In genomic region chr3:153691537-153691936, GRCm38 (mm10) we compare ENCODE assay signal across 18 mouse cellular contexts. TPM values are rescaled to one million over a fixed set of nuclear protein-coding genes. Genes with fewer than 3 reads are reported as not detected.
A peak's percentile ranks its signal among the peaks of the same experiment; 100 is the strongest.
DNase-seq lines count a peak whose midpoint lies in the region; ATAC-seq and TF ChIP-seq lines count a peak whose summit lies in the region.
"Had no signal": no experiment of that assay in that cellular context is flagged by ENCODE, and none has a peak within 500 bp of the region (broad histone marks: within the 10 kb centered on the region; RNA-seq: fewer than 3 reads in every experiment).

No protein-coding gene starts in this region.

- intact Hi-C loops in heart, postnatal 36 days (cut with DNase I) = no loop called here

- no peak for TF ChIP-seq EP300 in stomach, postnatal 0 days (optimal IDR thresholded peaks at IDR 0.05)

- 7% methylated on average over 4 of the region's 4 CpGs for WGBS in heart, embryonic 12.5 days
- WGBS in stomach, embryonic 15.5 days = 35% methylated on average over 4 of the region's 4 CpGs
- 47% methylated on average over 4 of the region's 4 CpGs for WGBS in stomach, postnatal 0 days

- 0 out of 2 replicates have a peak overlapping the region, but pooled peaks have one; percentile 47 for H3K27ac ChIP-seq in heart, embryonic 12.5 days (ENCODE audit: poor library complexity, severe bottlenecking)
- H3K27ac ChIP-seq in stomach, embryonic 15.5 days = no peak overlapping the region
- H3K27ac ChIP-seq in stomach, postnatal 0 days (replicated peaks) = no peak overlapping the region
- H3K27ac ChIP-seq: hindbrain, embryonic 14.5 days; midbrain, embryonic 13.5 days; neural tube, embryonic 12.5 days had no signal

- H3K4me3 ChIP-seq in heart, embryonic 12.5 days = no peak overlapping the region
- H3K4me3 ChIP-seq in stomach, embryonic 15.5 days (replicated peaks) = no peak overlapping the region
- H3K4me3 ChIP-seq in stomach, postnatal 0 days (ENCODE audit: low read depth, low read length) = no peak overlapping the region
- H3K4me3 ChIP-seq: limb, embryonic 12.5 days; midbrain, embryonic 13.5 days; neural tube, embryonic 12.5 days had no signal

- peaks cover 54% of the 10 kb centered on the region for H3K4me1 ChIP-seq in heart, embryonic 12.5 days (replicated peaks)
- peaks cover 16% of the 10 kb centered on the region for H3K4me1 ChIP-seq in stomach, embryonic 15.5 days
- H3K4me1 ChIP-seq in stomach, postnatal 0 days (replicated peaks; ENCODE audit: control insufficient read depth, insufficient read depth) = no peaks in the 10 kb centered on the region

- no peak for TF ChIP-seq CTCF in stomach, postnatal 0 days (IDR thresholded peaks at IDR 0.05; ENCODE audit: low read depth)

- peak overlapping the region; percentile 16; the same call in 1 of the 2 replicates for H3K4me2 ChIP-seq in heart, embryonic 12.5 days
- no peak overlapping the region for H3K4me2 ChIP-seq in stomach, embryonic 15.5 days
- no peak overlapping the region for H3K4me2 ChIP-seq in stomach, postnatal 0 days (replicated peaks; ENCODE audit: low read depth)
- H3K4me2 ChIP-seq: hindbrain, embryonic 14.5 days; midbrain, embryonic 13.5 days; neural tube, embryonic 12.5 days had no signal

- H3K9me3 ChIP-seq in heart, embryonic 12.5 days (replicated peaks) = no peaks in the 10 kb centered on the region
- no peaks in the 10 kb centered on the region for H3K9me3 ChIP-seq in stomach, embryonic 15.5 days
- no peaks in the 10 kb centered on the region for H3K9me3 ChIP-seq in stomach, postnatal 0 days (ENCODE audit: control insufficient read depth, low read length)
- H3K9me3 ChIP-seq: limb, embryonic 12.5 days; midbrain, embryonic 13.5 days; neural tube, embryonic 12.5 days had no signal

- ATAC-seq in heart, embryonic 12.5 days (ENCODE audit: insufficient number of reproducible peaks, low FRiP score) = peak; percentile 71
- ATAC-seq in stomach, embryonic 15.5 days (ENCODE audit: insufficient read depth, low FRiP score, low read depth) = peak; percentile 56; the same call in 1 of the 2 replicates
- no peak for ATAC-seq in stomach, postnatal 0 days (ENCODE audit: low FRiP score, low TSS enrichment)
- ATAC-seq: forebrain, embryonic 16.5 days; midbrain, embryonic 13.5 days had no signal

- DNase-seq in heart, postnatal 36 days = no peak
- DNase-seq in stomach, postnatal 0 days (ENCODE audit: low spot score) = no peak
- DNase-seq in liver = peak; percentile 79
- DNase-seq in spleen, postnatal 10 days (ENCODE audit: low spot score in 2 of 2) = no peak
- no peak for DNase-seq in right cerebral cortex, postnatal 4 days
- no peak for DNase-seq in thymus, postnatal 4 days
- DNase-seq: cerebellum, adult 8-10 months; gastrocnemius, postnatal 25 days; layer of hippocampus, postnatal 36 days; lung, postnatal 14 days; spleen, adult 18-20 months had no signal

- H3K9ac ChIP-seq in heart, embryonic 12.5 days = no peak overlapping the region
- H3K9ac ChIP-seq in stomach, embryonic 15.5 days = no peak overlapping the region
- no peak overlapping the region for H3K9ac ChIP-seq in stomach, postnatal 0 days (ENCODE audit: low read length)
- H3K9ac ChIP-seq: hindbrain, embryonic 14.5 days; limb, embryonic 12.5 days; midbrain, embryonic 13.5 days; neural tube, embryonic 12.5 days had no signal

- H3K36me3 ChIP-seq in heart, embryonic 12.5 days = no peaks in the 10 kb centered on the region
- H3K36me3 ChIP-seq in stomach, embryonic 15.5 days = no peaks in the 10 kb centered on the region
- no peaks in the 10 kb centered on the region for H3K36me3 ChIP-seq in stomach, postnatal 0 days (ENCODE audit: control insufficient read depth, insufficient read depth, low read length)
- H3K36me3 ChIP-seq: limb, embryonic 12.5 days; midbrain, embryonic 13.5 days; neural tube, embryonic 12.5 days had no signal

- no peaks in the 10 kb centered on the region for H3K27me3 ChIP-seq in heart, embryonic 12.5 days (replicated peaks)
- H3K27me3 ChIP-seq in stomach, embryonic 15.5 days (replicated peaks) = no peaks in the 10 kb centered on the region
- H3K27me3 ChIP-seq in stomach, postnatal 0 days (ENCODE audit: control insufficient read depth, insufficient read depth, low read length) = no peaks in the 10 kb centered on the region
- H3K27me3 ChIP-seq: limb, embryonic 12.5 days; midbrain, embryonic 13.5 days; neural tube, embryonic 12.5 days had no signal

RNA-seq across cellular contexts. Expression of gene St6galnac3, which starts 33.4 kb away (rescaled TPM):
- polyA plus RNA-seq in heart, embryonic 12.5 days (2016; fragmentation: Nextera tagmentation; extraction: Ambion mirVana) = 27.0 and 27.4 TPM in 2 replicates
- total RNA-seq in heart, postnatal 36 days (2021) = 1 to 10 TPM; 4.1 to 6.6 TPM
- polyA plus RNA-seq in stomach, embryonic 15.5 days (2015; fragmentation: Nextera tagmentation; extraction: Ambion mirVana) = 36.6 and 39.8 TPM in 2 replicates
- polyA plus RNA-seq in stomach, postnatal 0 days (2015; fragmentation: Nextera tagmentation; extraction: Ambion mirVana) = 4.5 and 6.2 TPM in 2 replicates
